Mouse (Mus musculus) olfactory bulb, adult 2 months (tissue): ENCODE data around the gene Noc4l.

Source experiments
- CTCF ChIP-seq: fragments of 200-500 bp; IDR thresholded peaks from 2 replicates; pipeline ENCODE4 v1.5.1; 2012; ENCODE audit warnings: low read depth, mild to moderate bottlenecking, low read length, moderate library complexity; ENCODE audit not compliant: insufficient read depth
- POLR2A ChIP-seq: fragments of 200-500 bp; IDR thresholded peaks from 2 replicates; pipeline ENCODE4 v1.6.1; 2012; ENCODE audit warnings: mild to moderate bottlenecking, low read depth, low read length, moderate library complexity; ENCODE audit not compliant: insufficient read depth

DNA sequence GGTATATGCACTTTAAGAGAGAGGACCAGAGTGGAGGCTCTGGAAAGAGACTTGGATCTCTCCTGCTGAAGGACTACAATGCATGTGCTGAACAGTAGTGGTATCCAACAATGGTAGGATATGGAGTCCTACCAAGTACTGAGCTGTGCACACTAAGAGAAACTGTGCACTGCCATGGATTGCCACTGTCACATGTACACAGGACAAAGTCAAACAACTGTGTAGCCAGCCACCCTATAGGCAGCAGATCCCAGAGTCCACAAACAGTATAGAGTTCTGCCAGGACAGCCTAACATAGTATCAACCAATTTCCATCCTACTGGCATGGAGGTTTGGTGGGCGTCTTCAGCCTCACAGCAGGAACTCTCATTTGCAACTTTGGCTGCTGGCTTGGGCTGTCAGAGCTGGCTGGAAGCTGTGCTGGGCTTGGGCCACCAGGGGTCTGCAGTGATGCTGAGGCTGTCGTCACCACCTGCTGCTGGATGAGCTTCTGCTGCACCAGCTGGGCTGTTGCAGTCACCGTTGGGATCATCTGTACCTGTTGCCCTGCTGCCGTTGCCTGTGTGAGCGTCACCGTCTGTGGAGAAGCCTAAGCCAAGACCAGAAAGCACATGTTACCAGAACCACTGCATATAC lies 12.4 kb upstream of the Noc4l start:
- TF ChIP-seq CTCF: no peak
- no peak for TF ChIP-seq POLR2A
